Mouse (Mus musculus) forebrain, embryonic 10.5 days (tissue): ENCODE measurements around the gene 4930412O13Rik. TPM values are rescaled to one million over a fixed set of nuclear protein-coding genes. Genes with fewer than 3 reads are reported as not detected.
A peak's percentile ranks its signal among the peaks of the same experiment; 100 is the strongest.

Experiments
- DNase-seq: peaks from one replicate; pipeline ENCODE4 v3.0.0-alpha.2; 2017; ENCODE audit warnings: low spot score; ENCODE audit errors: extremely low spot score
- H3K27ac ChIP-seq: fragments of 300-500 bp; sonication (generic); 2 replicates; pipeline ENCODE4 v1.5.1; 2016; ENCODE audit warnings: mild to moderate bottlenecking
- H3K27me3 ChIP-seq: fragments of 300-500 bp; sonication (generic); 2 replicates; pipeline ENCODE4 v1.6.1; 2016; ENCODE audit warnings: mild to moderate bottlenecking; ENCODE audit not compliant: poor library complexity, severe bottlenecking
- H3K36me3 ChIP-seq: fragments of 300-500 bp; sonication (generic); replicated peaks from 2 replicates; pipeline ENCODE4 v1.6.1; 2016; ENCODE audit warnings: mild to moderate bottlenecking, moderate library complexity
- H3K4me1 ChIP-seq: fragments of 300-500 bp; sonication (generic); 2 replicates; pipeline ENCODE4 v1.6.1; 2016
- H3K4me3 ChIP-seq: fragments of 300-500 bp; sonication (generic); 2 replicates; pipeline ENCODE4 v1.5.1; 2016; ENCODE audit warnings: mild to moderate bottlenecking, moderate library complexity
- H3K9me3 ChIP-seq: fragments of 300-500 bp; sonication (generic); 2 replicates; pipeline ENCODE4 v1.6.1; 2016; ENCODE audit warnings: mild to moderate bottlenecking, moderate library complexity
- WGBS: fragments of 180-500 bp; shearing (Covaris S2); methylation state at CpG from one replicate; pipeline ENCODE4 v1.1.7; 2016; 5-methylcytosine and 5-hydroxymethylcytosine counted together
- polyA plus RNA-seq: library from polyadenylated mRNA; unstranded; fragments of >200 nt; fragmentation: Nextera tagmentation; extraction: Ambion mirVana; gene quantifications from 2 replicates; pipeline ENCODE4 v1.2.1, GENCODE M21; 2016

4930412O13Rik gene
- polyA plus RNA-seq, 1 experiment from 2014 or later: 0.50 TPM

- Histone ChIP-seq H3K36me3 (no peaks in the 10 kb centered on the region), H3K27me3 (peaks cover 99% of the 10 kb centered on the region), H3K9me3 (no peaks in the 10 kb centered on the region), H3K4me3 (peak overlapping the region; percentile 28; the same call in 1 of the 2 replicates), H3K27ac (no peak overlapping the region), H3K4me1 (peaks cover 75% of the 10 kb centered on the region)
- peak; percentile 27 for DNase-seq
- WGBS: 4% methylated on average over 4 of the region's 4 CpGs
Measured at GRCm38 (mm10) chr2:9875220-9875619, 5.8 kb upstream of the 4930412O13Rik start.

- H3K27me3 ChIP-seq: peaks cover 99% of the 10 kb centered on the region
- H3K36me3 ChIP-seq: no peaks in the 10 kb centered on the region
- H3K4me1 ChIP-seq: peaks cover 79% of the 10 kb centered on the region
- H3K4me3 ChIP-seq: peak overlapping the region; percentile 58; the same call in 1 of the 2 replicates
- no peak for DNase-seq
- no peaks in the 10 kb centered on the region for H3K9me3 ChIP-seq
- WGBS: 5% methylated on average over 12 of the region's 12 CpGs
- no peak overlapping the region for H3K27ac ChIP-seq
Measured at GRCm38 (mm10) chr2:9875676-9876357, 5.2 kb upstream of the 4930412O13Rik start.

- Histone ChIP-seq H3K9me3 (no peaks in the 10 kb centered on the region), H3K4me1 (peaks cover 79% of the 10 kb centered on the region), H3K27ac (peak overlapping the region; percentile 11; the same call in 1 of the 2 replicates), H3K4me3 (peak overlapping the region; percentile 58), H3K36me3 (no peaks in the 10 kb centered on the region), H3K27me3 (peaks cover 99% of the 10 kb centered on the region)
- peak; percentile 56 for DNase-seq
- under 1% methylated on average over 31 of the region's 31 CpGs for WGBS
Measured at GRCm38 (mm10) chr2:9876621-9877325, 4.3 kb upstream of the 4930412O13Rik start.

GRCm38 (mm10) chr2:9877326-9877690, 3.7 kb upstream of the 4930412O13Rik start:
- peaks cover 99% of the 10 kb centered on the region for H3K27me3 ChIP-seq
- peaks cover 79% of the 10 kb centered on the region for H3K4me1 ChIP-seq
- H3K36me3 ChIP-seq: no peaks in the 10 kb centered on the region
- DNase-seq: no peak
- H3K9me3 ChIP-seq: no peaks in the 10 kb centered on the region
- H3K27ac ChIP-seq: peak overlapping the region; percentile 11; the same call in 1 of the 2 replicates
- under 1% methylated on average over 35 of the region's 35 CpGs for WGBS
- peak overlapping the region; percentile 58 for H3K4me3 ChIP-seq

GRCm38 (mm10) chr2:9877966-9878563, 3.0 kb upstream of the 4930412O13Rik start:
- under 1% methylated on average over 19 of the region's 19 CpGs for WGBS
- H3K27me3 ChIP-seq: peaks cover 99% of the 10 kb centered on the region
- H3K27ac ChIP-seq: no peak overlapping the region

GRCm38 (mm10) chr2:9878564-9879081, 2.4 kb upstream of the 4930412O13Rik start:
- under 1% methylated on average over 33 of the region's 33 CpGs for WGBS
- Histone ChIP-seq H3K27me3 (peaks cover 99% of the 10 kb centered on the region), H3K27ac (0 out of 2 replicates have a peak overlapping the region, but pooled peaks have one; percentile 40), H3K4me1 (peaks cover 79% of the 10 kb centered on the region), H3K36me3 (no peaks in the 10 kb centered on the region), H3K9me3 (no peaks in the 10 kb centered on the region), H3K4me3 (peak overlapping the region; percentile 58)
- peak; percentile 77 for DNase-seq

More at GRCm38 (mm10) chr2:9877966-9878563, 3.0 kb upstream of the 4930412O13Rik start:
- no peaks in the 10 kb centered on the region for H3K9me3 ChIP-seq
- DNase-seq: peak; percentile 48
- peaks cover 79% of the 10 kb centered on the region for H3K4me1 ChIP-seq
- H3K36me3 ChIP-seq: no peaks in the 10 kb centered on the region
- H3K4me3 ChIP-seq: peak overlapping the region; percentile 58

GRCm38 (mm10) chr2:9879092-9879491, 2.0 kb upstream of the 4930412O13Rik start:
- Histone ChIP-seq H3K27me3 (peaks cover 99% of the 10 kb centered on the region), H3K36me3 (no peaks in the 10 kb centered on the region), H3K27ac (0 out of 2 replicates have a peak overlapping the region, but pooled peaks have one; percentile 40), H3K4me3 (peak overlapping the region; percentile 58), H3K4me1 (peaks cover 78% of the 10 kb centered on the region), H3K9me3 (no peaks in the 10 kb centered on the region)
- no peak for DNase-seq
- under 1% methylated on average over 22 of the region's 22 CpGs for WGBS

GRCm38 (mm10) chr2:9879493-9879892, 1.6 kb upstream of the 4930412O13Rik start:
- H3K27me3 ChIP-seq: peaks cover 99% of the 10 kb centered on the region
- no peaks in the 10 kb centered on the region for H3K9me3 ChIP-seq
- H3K4me3 ChIP-seq: peak overlapping the region; percentile 58
- peak; percentile 94 for DNase-seq
- H3K36me3 ChIP-seq: no peaks in the 10 kb centered on the region
- peaks cover 78% of the 10 kb centered on the region for H3K4me1 ChIP-seq
- 0 out of 2 replicates have a peak overlapping the region, but pooled peaks have one; percentile 40 for H3K27ac ChIP-seq
- WGBS: under 1% methylated on average over 21 of the region's 21 CpGs

GRCm38 (mm10) chr2:9880271-9880670, 781 bp upstream of the 4930412O13Rik start:
- Histone ChIP-seq H3K4me3 (0 out of 2 replicates have a peak overlapping the region, but pooled peaks have one; percentile 52), H3K27me3 (peaks cover 99% of the 10 kb centered on the region), H3K27ac (no peak overlapping the region), H3K4me1 (peaks cover 75% of the 10 kb centered on the region), H3K9me3 (no peaks in the 10 kb centered on the region), H3K36me3 (no peaks in the 10 kb centered on the region)
- DNase-seq: no peak
- WGBS: 2% methylated on average over 11 of the region's 11 CpGs

- H3K9me3 ChIP-seq: no peaks in the 10 kb centered on the region
- H3K36me3 ChIP-seq: no peaks in the 10 kb centered on the region
- H3K4me3 ChIP-seq: peak overlapping the region; percentile 52
- WGBS: 0% methylated on average over 13 of the region's 13 CpGs
- H3K27ac ChIP-seq: peak overlapping the region; percentile 76; the same call in 1 of the 2 replicates
- peak; percentile 65 for DNase-seq
- peaks cover 99% of the 10 kb centered on the region for H3K27me3 ChIP-seq
- peaks cover 75% of the 10 kb centered on the region for H3K4me1 ChIP-seq
Measured at GRCm38 (mm10) chr2:9881611-9882023, 565 bp downstream of the 4930412O13Rik start.

- Histone ChIP-seq H3K27ac (no peak overlapping the region), H3K4me1 (peaks cover 69% of the 10 kb centered on the region), H3K36me3 (no peaks in the 10 kb centered on the region), H3K27me3 (peaks cover 99% of the 10 kb centered on the region), H3K4me3 (peak overlapping the region; percentile 52), H3K9me3 (no peaks in the 10 kb centered on the region)
- DNase-seq: peak; percentile 55
- under 1% methylated on average over 39 of the region's 39 CpGs for WGBS
Measured at GRCm38 (mm10) chr2:9882371-9882925, 1.4 kb downstream of the 4930412O13Rik start.
